24 mouse cellular contexts compared by ENCODE assay signal in the genomic region with DNA sequence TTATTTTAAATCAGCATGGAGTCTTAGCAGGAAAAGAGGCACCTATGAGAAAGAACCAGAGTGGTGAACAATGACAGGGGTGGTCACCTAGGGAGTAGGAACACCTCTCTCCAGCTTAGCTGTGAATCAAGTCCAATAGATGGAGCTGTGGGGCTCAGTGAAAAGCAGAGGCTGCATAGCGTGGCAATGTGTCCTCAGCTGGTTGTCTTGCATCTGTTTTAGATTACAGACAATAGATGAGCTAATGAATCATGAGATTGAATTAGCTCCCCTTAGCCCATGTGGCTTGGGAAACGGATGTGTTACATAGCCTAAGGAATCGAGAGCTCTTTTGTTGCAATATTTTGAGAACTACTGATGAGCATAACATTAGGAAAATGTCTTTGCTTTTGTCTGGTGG. TPM values are rescaled to one million over a fixed set of nuclear protein-coding genes. Genes with fewer than 3 reads are reported as not detected.
DNase-seq lines count a peak whose midpoint lies in the region; ATAC-seq and TF ChIP-seq lines count a peak whose summit lies in the region.
"Had no signal": no experiment of that assay in that cellular context is flagged by ENCODE, and none has a peak within 500 bp of the region (broad histone marks: within the 10 kb centered on the region; RNA-seq: fewer than 3 reads in every experiment).

No protein-coding gene starts in this region.

- H3K4me3 ChIP-seq in heart, embryonic 10.5 days, result no peak overlapping the region
- no peak overlapping the region for H3K4me3 ChIP-seq in lung, postnatal 0 days (ENCODE audit: low read depth, low read length)
- H3K4me3 ChIP-seq: embryonic facial prominence, embryonic 12.5 days; forebrain, embryonic 15.5 days; heart, embryonic 13.5 days; left cerebral cortex, adult 2 months; midbrain, embryonic 15.5 days had no signal

- no peaks in the 10 kb centered on the region for H3K27me3 ChIP-seq in heart, embryonic 10.5 days (ENCODE audit: insufficient read depth, poor library complexity, severe bottlenecking)
- no peaks in the 10 kb centered on the region for H3K27me3 ChIP-seq in lung, postnatal 0 days (replicated peaks; ENCODE audit: insufficient read depth, low read length)
- H3K27me3 ChIP-seq: embryonic facial prominence, embryonic 12.5 days; forebrain, embryonic 15.5 days; heart, embryonic 13.5 days; midbrain, embryonic 15.5 days had no signal

- no peaks in the 10 kb centered on the region for H3K36me3 ChIP-seq in heart, embryonic 10.5 days
- H3K36me3 ChIP-seq in lung, postnatal 0 days (ENCODE audit: insufficient read depth, low read length), result no peaks in the 10 kb centered on the region
- H3K36me3 ChIP-seq: embryonic facial prominence, embryonic 12.5 days; forebrain, embryonic 15.5 days; heart, embryonic 13.5 days; midbrain, embryonic 15.5 days had no signal

- TF ChIP-seq CTCF in lung, postnatal 0 days (IDR thresholded peaks at IDR 0.05), result no peak

- H3K9ac ChIP-seq in lung, postnatal 0 days (replicated peaks; ENCODE audit: low read depth), result no peak overlapping the region
- H3K9ac ChIP-seq: embryonic facial prominence, embryonic 12.5 days; forebrain, embryonic 15.5 days; heart, embryonic 13.5 days; midbrain, embryonic 15.5 days had no signal

- 71% methylated on average over 3 of the region's 3 CpGs for WGBS in heart, embryonic 10.5 days
- 72% methylated on average over 3 of the region's 3 CpGs for WGBS in lung, postnatal 0 days

- TF ChIP-seq EP300 in lung, postnatal 0 days (IDR thresholded peaks at IDR 0.05), result no peak

- H3K4me2 ChIP-seq in lung, postnatal 0 days (replicated peaks; ENCODE audit: low read depth, low read length), result no peak overlapping the region
- H3K4me2 ChIP-seq: embryonic facial prominence, embryonic 12.5 days; forebrain, embryonic 15.5 days; heart, embryonic 13.5 days; midbrain, embryonic 15.5 days had no signal

- no peaks in the 10 kb centered on the region for H3K4me1 ChIP-seq in heart, embryonic 10.5 days
- H3K4me1 ChIP-seq in lung, postnatal 0 days (ENCODE audit: insufficient read depth, low read depth, low read length), result no peaks in the 10 kb centered on the region
- H3K4me1 ChIP-seq: embryonic facial prominence, embryonic 12.5 days; forebrain, embryonic 15.5 days; heart, embryonic 13.5 days; midbrain, embryonic 15.5 days had no signal

- ATAC-seq in lung, postnatal 0 days, result no peak
- ATAC-seq: CD4-positive, CD25-positive, alpha-beta regulatory T cell, adult 4 months; forebrain, embryonic 15.5 days; midbrain, embryonic 15.5 days had no signal

- H3K27ac ChIP-seq in heart, embryonic 10.5 days, result no peak overlapping the region
- no peak overlapping the region for H3K27ac ChIP-seq in lung, postnatal 0 days (ENCODE audit: low read length)
- H3K27ac ChIP-seq: embryonic facial prominence, embryonic 12.5 days; forebrain, embryonic 15.5 days; heart, embryonic 13.5 days; left cerebral cortex, adult 2 months; midbrain, embryonic 15.5 days had no signal

- peak; percentile 48 for DNase-seq in heart, embryonic 10.5 days (ENCODE audit: low spot score)
- DNase-seq in heart, postnatal 4 days, result no peak
- DNase-seq in retina, postnatal 1 day, result peak; percentile 17
- no peak for DNase-seq in retina, embryonic 14.5 days (ENCODE audit: low spot score)
- DNase-seq in embryo, embryonic 10.5 days (ENCODE audit: low spot score), result peak; percentile 35
- no peak for DNase-seq in lung, postnatal 0 days (ENCODE audit: low spot score)
- DNase-seq in urinary bladder, postnatal 4 days (ENCODE audit: low spot score in 2 of 2), result no peak
- DNase-seq: adrenal gland, postnatal 10 days; cerebellum, adult 11 months; cerebellum, postnatal 14 days; heart, postnatal 36 days; kidney, adult 9 months; kidney, postnatal 36 days; layer of hippocampus, adult 9-11 months; left cerebral cortex, postnatal 4 days; liver; lung, postnatal 10 days; thymus, postnatal 36 days had no signal

- H3K9me3 ChIP-seq in heart, embryonic 10.5 days, result no peaks in the 10 kb centered on the region
- H3K9me3 ChIP-seq in lung, postnatal 0 days (ENCODE audit: low read length), result no peaks in the 10 kb centered on the region
- H3K9me3 ChIP-seq: embryonic facial prominence, embryonic 12.5 days; forebrain, embryonic 15.5 days; heart, embryonic 13.5 days; midbrain, embryonic 15.5 days had no signal

RNA-seq across cellular contexts. Expression of a gene that starts 43.6 kb away (rescaled TPM):
- polyA plus RNA-seq in heart, embryonic 10.5 days (2016; fragmentation: Nextera tagmentation; extraction: Ambion mirVana), result 63.6 and 80.2 TPM in 2 replicates
- 10 to 100 TPM; 33.0 TPM for total RNA-seq in heart, postnatal 4 days (2021)
- polyA plus RNA-seq in lung, postnatal 0 days (2015; fragmentation: Nextera tagmentation; extraction: Ambion mirVana), result 23.0 and 25.1 TPM in 2 replicates

Comparison
In these comparisons a context has a peak if more than half of its experiments do, and no peak if none do; other contexts are left out.
1. DNase-seq: peak in heart, embryonic 10.5 days (single experiment), retina, postnatal 1 day (single experiment) and embryo, embryonic 10.5 days (single experiment); none in heart, postnatal 4 days (single experiment), retina, embryonic 14.5 days (single experiment), lung, postnatal 0 days (single experiment) and urinary bladder, postnatal 4 days (0 of 2).